Mouse (Mus musculus) heart, adult 2 months (tissue): ENCODE results near the gene St7.

Experiments
- CTCF ChIP-seq: fragments of 200-600 bp; IDR thresholded peaks from 2 replicates; pipeline ENCODE4 v1.8.1; 2022; ENCODE audit warnings: antibody characterized with exemption, mild to moderate bottlenecking, moderate library complexity
- EP300 ChIP-seq: fragments of 200-500 bp; IDR thresholded peaks from 2 replicates; pipeline ENCODE4 v1.6.1; 2011; ENCODE audit warnings: low read depth, low read length, control low read depth; ENCODE audit not compliant: insufficient read depth
- POLR2A ChIP-seq: fragments of 200-500 bp; IDR thresholded peaks from 2 replicates; pipeline ENCODE4 v1.6.1; 2011; ENCODE audit warnings: mild to moderate bottlenecking, low read depth, low read length, control low read depth; ENCODE audit not compliant: insufficient read depth

GRCm38 (mm10) chr6:17668334-17668733, 24.4 kb upstream of the St7 start:
- TF ChIP-seq POLR2A (no peak), CTCF (no peak), EP300 (no peak)
